In genomic region chr1:171287136-171288081, GRCm38 (mm10) we compare ENCODE assay signal across 8 mouse cellular contexts. TPM values are rescaled to one million over a fixed set of nuclear protein-coding genes. Genes with fewer than 3 reads are reported as not detected.
DNase-seq lines count a peak whose midpoint lies in the region; ATAC-seq lines count a peak whose summit lies in the region.

TSS of gene Usp21 (minus strand) at chr1:171287991.

- peak within 1 kb of the TSS; percentile 76 for H3K27ac ChIP-seq in brown adipose tissue, adult 24 weeks (replicated peaks; ENCODE audit: low read depth, low read length)
- H3K27ac ChIP-seq in heart, embryonic 14.5 days (replicated peaks in 1 of 2; ENCODE audit: control insufficient read depth in 1 of 2, insufficient read depth in 1 of 2, low read depth in 2 of 2, low read length in 2 of 2), result peak within 1 kb of the TSS; percentile 87 to 92
- H3K27ac ChIP-seq in liver, embryonic 13.5 days, result peak within 1 kb of the TSS; percentile 91
- peak within 1 kb of the TSS; percentile 86 for H3K27ac ChIP-seq in stomach, embryonic 16.5 days (ENCODE audit: low read length)

- under 1% methylated on average over 49 of the region's 49 CpGs for whole genome bisulfite sequencing in heart, embryonic 14.5 days
- 2% methylated on average over 49 of the region's 49 CpGs for WGBS in liver, embryonic 13.5 days (ENCODE audit: insufficient replicate concordance)
- under 1% methylated on average over 49 of the region's 49 CpGs for WGBS in stomach, embryonic 16.5 days

- DNase-seq in CD4-positive, CD25-positive, alpha-beta regulatory T cell, adult 2 months (ENCODE audit: low read depth, low spot score), result peak; percentile 95
- peak; percentile 70 for DNase-seq in fibroblast of lung, adult 2 months (ENCODE audit: low read depth)
- DNase-seq in kidney, postnatal 14 days, result peak; percentile 97
- DNase-seq in liver, embryonic 13.5 days, result peak; percentile 90
- peak; percentile 92 for DNase-seq in neural tube, embryonic 10.5 days (ENCODE audit: extremely low spot score, low spot score)

- H3K9me3 ChIP-seq in heart, embryonic 14.5 days (ENCODE audit: control insufficient read depth, low read length), result no peaks in the 10 kb centered on the region
- H3K9me3 ChIP-seq in liver, embryonic 13.5 days (replicated peaks), result no peaks in the 10 kb centered on the region
- H3K9me3 ChIP-seq in stomach, embryonic 16.5 days (replicated peaks; ENCODE audit: control insufficient read depth, low read length), result no peaks in the 10 kb centered on the region

- H3K9ac ChIP-seq in heart, embryonic 14.5 days (ENCODE audit: low read length), result peak within 1 kb of the TSS; percentile 96
- peak within 1 kb of the TSS; percentile 96 for H3K9ac ChIP-seq in liver, embryonic 13.5 days
- peak within 1 kb of the TSS; percentile 99 for H3K9ac ChIP-seq in stomach, embryonic 16.5 days (ENCODE audit: low read length)

- peaks cover 64% of the 10 kb centered on the region for H3K36me3 ChIP-seq in heart, embryonic 14.5 days (ENCODE audit: control insufficient read depth, insufficient read depth, low read length)
- H3K36me3 ChIP-seq in liver, embryonic 13.5 days, result peaks cover 57% of the 10 kb centered on the region
- H3K36me3 ChIP-seq in stomach, embryonic 16.5 days (ENCODE audit: control insufficient read depth, insufficient read depth, low read length), result peaks cover 18% of the 10 kb centered on the region; the same call in 1 of the 2 replicates

- ATAC-seq in heart, embryonic 14.5 days (ENCODE audit: insufficient number of reproducible peaks, insufficient read depth, low FRiP score, low read depth), result peak; percentile 91
- ATAC-seq in liver, embryonic 13.5 days (ENCODE audit: low read depth), result peak; percentile 93
- ATAC-seq in stomach, embryonic 16.5 days (ENCODE audit: insufficient read depth, low FRiP score), result peak; percentile 95

- peaks cover under 1% of the 10 kb centered on the region; the same call in 1 of the 2 replicates for H3K4me1 ChIP-seq in brown adipose tissue, adult 24 weeks (ENCODE audit: control insufficient read depth, insufficient read depth, insufficient read length, low read length)
- peaks cover 4 to 17% of the 10 kb centered on the region in 2 experiments for H3K4me1 ChIP-seq in heart, embryonic 14.5 days (ENCODE audit: control insufficient read depth in 2 of 2, insufficient read depth in 2 of 2, low read length in 2 of 2)
- peaks cover 75% of the 10 kb centered on the region for H3K4me1 ChIP-seq in liver, embryonic 13.5 days (replicated peaks)
- peaks cover 15% of the 10 kb centered on the region for H3K4me1 ChIP-seq in stomach, embryonic 16.5 days (ENCODE audit: control insufficient read depth, insufficient read depth, low read length)

- peak within 1 kb of the TSS; percentile 85 for H3K4me3 ChIP-seq in brown adipose tissue, adult 24 weeks (ENCODE audit: insufficient read depth, low read depth, low read length)
- peak within 1 kb of the TSS; percentile 80 to 88 for H3K4me3 ChIP-seq in heart, embryonic 14.5 days (ENCODE audit: control insufficient read depth in 1 of 2, insufficient read depth in 1 of 2, low read depth in 1 of 2, low read length in 2 of 2)
- peak within 1 kb of the TSS; percentile 93 for H3K4me3 ChIP-seq in liver, embryonic 13.5 days (replicated peaks)
- H3K4me3 ChIP-seq in stomach, embryonic 16.5 days (replicated peaks; ENCODE audit: low read length), result peak within 1 kb of the TSS; percentile 99

- peak within 1 kb of the TSS; percentile 65 for H3K4me2 ChIP-seq in heart, embryonic 14.5 days (ENCODE audit: low read length)
- H3K4me2 ChIP-seq in liver, embryonic 13.5 days, result peak within 1 kb of the TSS; percentile 83
- H3K4me2 ChIP-seq in stomach, embryonic 16.5 days (ENCODE audit: low read depth, low read length), result peak within 1 kb of the TSS; percentile 80

- H3K27me3 ChIP-seq in heart, embryonic 14.5 days (ENCODE audit: control insufficient read depth, insufficient read depth, low read length), result no peaks in the 10 kb centered on the region
- H3K27me3 ChIP-seq in liver, embryonic 13.5 days, result no peaks in the 10 kb centered on the region
- no peaks in the 10 kb centered on the region for H3K27me3 ChIP-seq in stomach, embryonic 16.5 days (ENCODE audit: control insufficient read depth, insufficient read depth, low read length)

RNA-seq across cellular contexts. Expression of gene Usp21, which starts in this region (rescaled TPM):
- polyA plus RNA-seq in brown adipose tissue, adult 24 weeks (2012; ENCODE audit: insufficient read depth, insufficient read length, missing spikeins), result 11.7 and 14.7 TPM in 2 replicates
- 43.2 and 45.5 TPM in 2 replicates for polyA plus RNA-seq in heart, embryonic 14.5 days (2014; fragmentation: Nextera tagmentation; extraction: Ambion mirVana)
- polyA plus RNA-seq in liver, embryonic 13.5 days (2015; fragmentation: Nextera tagmentation; extraction: Ambion mirVana), result 25.8 and 26.7 TPM in 2 replicates
- polyA plus RNA-seq in stomach, embryonic 16.5 days (2015; fragmentation: Nextera tagmentation; extraction: Ambion mirVana), result 54.9 and 59.1 TPM in 2 replicates

Comparison
In these comparisons a context has a peak if more than half of its experiments do, and no peak if none do; other contexts are left out.
1. Peak in every context shown above with its lines: DNase-seq, ATAC-seq, H3K4me3 ChIP-seq and H3K27ac ChIP-seq.